Mouse (Mus musculus): ENCODE results near the gene Adipoq. TPM values are rescaled to one million over a fixed set of nuclear protein-coding genes. Genes with fewer than 3 reads are reported as not detected.

The Adipoq gene
- polyA plus RNA-seq, 1 experiment from 2014 or later = not detected

- H3K4me3 ChIP-seq (replicated peaks) = no peak overlapping the region
- H3K27me3 ChIP-seq = no peaks in the 10 kb centered on the region
- H3K9me3 ChIP-seq (replicated peaks) = no peaks in the 10 kb centered on the region
- no peak overlapping the region for H3K9ac ChIP-seq
- H3K36me3 ChIP-seq = no peaks in the 10 kb centered on the region
- no peak for ATAC-seq (replicated peaks; ENCODE audit: low FRiP score)
- WGBS = 41% methylated on average over 2 of the region's 2 CpGs
- H3K27ac ChIP-seq = no peak overlapping the region
- H3K4me1 ChIP-seq = no peaks in the 10 kb centered on the region
- H3K4me2 ChIP-seq = no peak overlapping the region
Measured at GRCm38 (mm10) chr16:23148936-23149335, 2.6 kb downstream of the Adipoq start.

GRCm38 (mm10) chr16:23149396-23149795 is 3.1 kb downstream of the Adipoq start:
- WGBS = 80% methylated on average over 8 of the region's 8 CpGs
- no peak overlapping the region for H3K4me2 ChIP-seq
- no peaks in the 10 kb centered on the region for H3K9me3 ChIP-seq (replicated peaks)
- no peaks in the 10 kb centered on the region for H3K4me1 ChIP-seq
- H3K9ac ChIP-seq = no peak overlapping the region
- no peaks in the 10 kb centered on the region for H3K27me3 ChIP-seq
- H3K36me3 ChIP-seq = no peaks in the 10 kb centered on the region
- no peak overlapping the region for H3K4me3 ChIP-seq (replicated peaks)
- no peak for ATAC-seq (replicated peaks; ENCODE audit: low FRiP score)
- H3K27ac ChIP-seq = no peak overlapping the region

- Histone ChIP-seq H3K4me2 (no peak overlapping the region), H3K4me1 (no peaks in the 10 kb centered on the region), H3K27me3 (no peaks in the 10 kb centered on the region), H3K9ac (no peak overlapping the region), H3K36me3 (no peaks in the 10 kb centered on the region), H3K27ac (no peak overlapping the region), H3K4me3 (replicated peaks) (no peak overlapping the region), H3K9me3 (replicated peaks) (no peaks in the 10 kb centered on the region)
- ATAC-seq (replicated peaks; ENCODE audit: low FRiP score) = no peak
- 17% methylated on average over 2 of the region's 2 CpGs for WGBS
Measured at GRCm38 (mm10) chr16:23151423-23151822, 5.1 kb downstream of the Adipoq start.

- H3K9me3 ChIP-seq (replicated peaks) = no peaks in the 10 kb centered on the region
- 78% methylated on average over 5 of the region's 5 CpGs for WGBS
- H3K27me3 ChIP-seq = no peaks in the 10 kb centered on the region
- H3K9ac ChIP-seq = no peak overlapping the region
- H3K4me2 ChIP-seq = no peak overlapping the region
- no peak overlapping the region for H3K4me3 ChIP-seq (replicated peaks)
- no peak overlapping the region for H3K27ac ChIP-seq
- H3K36me3 ChIP-seq = no peaks in the 10 kb centered on the region
- H3K4me1 ChIP-seq = no peaks in the 10 kb centered on the region
- no peak for ATAC-seq (replicated peaks; ENCODE audit: low FRiP score)
Measured at GRCm38 (mm10) chr16:23154261-23154660, 7.9 kb downstream of the Adipoq start.

GRCm38 (mm10) chr16:23157013-23157412 is 10.7 kb downstream of the Adipoq start:
- H3K9ac ChIP-seq = no peak overlapping the region
- H3K4me3 ChIP-seq (replicated peaks) = no peak overlapping the region
- no peaks in the 10 kb centered on the region for H3K36me3 ChIP-seq
- H3K27me3 ChIP-seq = no peaks in the 10 kb centered on the region
- no peak for ATAC-seq (replicated peaks; ENCODE audit: low FRiP score)
- H3K4me1 ChIP-seq = no peaks in the 10 kb centered on the region
- no peak overlapping the region for H3K27ac ChIP-seq
- no peak overlapping the region for H3K4me2 ChIP-seq
- WGBS = 96% methylated on average over 13 of the region's 13 CpGs
- H3K9me3 ChIP-seq (replicated peaks) = no peaks in the 10 kb centered on the region

- WGBS = 82% methylated on average over 7 of the region's 7 CpGs
- Histone ChIP-seq H3K4me3 (replicated peaks) (no peak overlapping the region), H3K9ac (no peak overlapping the region), H3K27ac (no peak overlapping the region), H3K27me3 (no peaks in the 10 kb centered on the region), H3K9me3 (replicated peaks) (no peaks in the 10 kb centered on the region), H3K4me2 (no peak overlapping the region), H3K4me1 (no peaks in the 10 kb centered on the region), H3K36me3 (no peaks in the 10 kb centered on the region)
- ATAC-seq (replicated peaks; ENCODE audit: low FRiP score) = no peak
Measured at GRCm38 (mm10) chr16:23158292-23158691, 12.0 kb downstream of the Adipoq start.

GRCm38 (mm10) chr16:23158957-23159356 is 12.6 kb downstream of the Adipoq start:
- WGBS = 35% methylated on average over 2 of the region's 2 CpGs
- Histone ChIP-seq H3K4me3 (replicated peaks) (no peak overlapping the region), H3K27me3 (no peaks in the 10 kb centered on the region), H3K4me1 (no peaks in the 10 kb centered on the region), H3K9ac (no peak overlapping the region), H3K27ac (no peak overlapping the region), H3K36me3 (no peaks in the 10 kb centered on the region), H3K4me2 (no peak overlapping the region), H3K9me3 (replicated peaks) (no peaks in the 10 kb centered on the region)
- ATAC-seq (replicated peaks; ENCODE audit: low FRiP score) = no peak

GRCm38 (mm10) chr16:23159749-23160148 is 13.4 kb downstream of the Adipoq start:
- no peak for ATAC-seq (replicated peaks; ENCODE audit: low FRiP score)
- H3K4me3 ChIP-seq (replicated peaks) = no peak overlapping the region
- no peaks in the 10 kb centered on the region for H3K27me3 ChIP-seq
- no peak overlapping the region for H3K9ac ChIP-seq
- WGBS = 65% methylated on average over 2 of the region's 2 CpGs
- H3K36me3 ChIP-seq = no peaks in the 10 kb centered on the region
- no peak overlapping the region for H3K4me2 ChIP-seq
- no peak overlapping the region for H3K27ac ChIP-seq
- H3K4me1 ChIP-seq = no peaks in the 10 kb centered on the region
- no peaks in the 10 kb centered on the region for H3K9me3 ChIP-seq (replicated peaks)

GRCm38 (mm10) chr16:23162116-23162515 is 15.8 kb downstream of the Adipoq start:
- Histone ChIP-seq H3K4me1 (no peaks in the 10 kb centered on the region), H3K27ac (no peak overlapping the region), H3K4me2 (no peak overlapping the region), H3K9ac (no peak overlapping the region), H3K4me3 (replicated peaks) (no peak overlapping the region), H3K36me3 (no peaks in the 10 kb centered on the region), H3K9me3 (replicated peaks) (no peaks in the 10 kb centered on the region), H3K27me3 (no peaks in the 10 kb centered on the region)
- 93% methylated on average over 3 of the region's 3 CpGs for WGBS
- no peak for ATAC-seq (replicated peaks; ENCODE audit: low FRiP score)

- no peak for ATAC-seq (replicated peaks; ENCODE audit: low FRiP score)
- Histone ChIP-seq H3K27me3 (no peaks in the 10 kb centered on the region), H3K27ac (peak overlapping the region; percentile 43), H3K9ac (no peak overlapping the region), H3K4me1 (no peaks in the 10 kb centered on the region), H3K4me3 (replicated peaks) (no peak overlapping the region), H3K36me3 (no peaks in the 10 kb centered on the region), H3K9me3 (replicated peaks) (no peaks in the 10 kb centered on the region), H3K4me2 (no peak overlapping the region)
- WGBS = 65% methylated on average over 6 of the region's 6 CpGs
Measured at GRCm38 (mm10) chr16:23164443-23164842, 18.1 kb downstream of the Adipoq start.

GRCm38 (mm10) chr16:23165441-23165840 is 19.1 kb downstream of the Adipoq start:
- H3K36me3 ChIP-seq = no peaks in the 10 kb centered on the region
- no peak for ATAC-seq (replicated peaks; ENCODE audit: low FRiP score)
- H3K4me3 ChIP-seq (replicated peaks) = no peak overlapping the region
- no peaks in the 10 kb centered on the region for H3K27me3 ChIP-seq
- no peaks in the 10 kb centered on the region for H3K4me1 ChIP-seq
- H3K27ac ChIP-seq = no peak overlapping the region
- WGBS = 76% methylated on average over 9 of the region's 9 CpGs
- no peak overlapping the region for H3K4me2 ChIP-seq
- no peak overlapping the region for H3K9ac ChIP-seq
- H3K9me3 ChIP-seq (replicated peaks) = no peaks in the 10 kb centered on the region

- H3K27me3 ChIP-seq = no peaks in the 10 kb centered on the region
- WGBS = 92% methylated on average over 1 of the region's 1 CpGs
Measured at GRCm38 (mm10) chr16:23166646-23167045, 20.3 kb downstream of the Adipoq start.

GRCm38 (mm10) chr16:23167079-23167478 is 20.7 kb downstream of the Adipoq start:
- no peaks in the 10 kb centered on the region for H3K27me3 ChIP-seq
- ATAC-seq (replicated peaks; ENCODE audit: low FRiP score) = no peak
- WGBS = 50% methylated on average over 5 of the region's 5 CpGs
- no peak overlapping the region for H3K4me3 ChIP-seq (replicated peaks)
- no peak overlapping the region for H3K27ac ChIP-seq
- no peak overlapping the region for H3K4me2 ChIP-seq
- H3K9ac ChIP-seq = no peak overlapping the region
- H3K9me3 ChIP-seq (replicated peaks) = no peaks in the 10 kb centered on the region
- no peaks in the 10 kb centered on the region for H3K4me1 ChIP-seq
- H3K36me3 ChIP-seq = no peaks in the 10 kb centered on the region

More at GRCm38 (mm10) chr16:23166646-23167045, 20.3 kb downstream of the Adipoq start:
- Histone ChIP-seq H3K27ac (peak overlapping the region; percentile 22; the same call in 1 of the 2 replicates), H3K9me3 (replicated peaks) (no peaks in the 10 kb centered on the region), H3K36me3 (no peaks in the 10 kb centered on the region), H3K4me1 (no peaks in the 10 kb centered on the region), H3K9ac (no peak overlapping the region), H3K4me3 (replicated peaks) (no peak overlapping the region), H3K4me2 (no peak overlapping the region)
- ATAC-seq (replicated peaks; ENCODE audit: low FRiP score) = no peak

Data from kidney, embryonic 15.5 days (tissue).